Mouse (Mus musculus) cortical plate, adult 2 months (tissue): Measurements from ENCODE around the gene Zwilch. TPM values are rescaled to one million over a fixed set of nuclear protein-coding genes. Genes with fewer than 3 reads are reported as not detected.
A peak's percentile ranks its signal among the peaks of the same experiment; 100 is the strongest.

Source experiments
- H3K27ac ChIP-seq: fragments of 200-500 bp; 2 replicates; pipeline ENCODE4 v1.5.1; 2012; ENCODE audit warnings: low read length, control low read depth, inconsistent platforms; ENCODE audit not compliant: insufficient read depth
- H3K4me1 ChIP-seq: fragments of 200-500 bp; 2 replicates; pipeline ENCODE4 v1.6.1; 2011; ENCODE audit warnings: low read length; ENCODE audit not compliant: control insufficient read depth, insufficient read depth
- H3K4me3 ChIP-seq: fragments of 200-500 bp; 2 replicates; pipeline ENCODE4 v1.5.1; 2011; ENCODE audit warnings: mild to moderate bottlenecking, low read length, control low read depth; ENCODE audit not compliant: insufficient read depth
- CTCF ChIP-seq: fragments of 200-500 bp; IDR thresholded peaks from 2 replicates; pipeline ENCODE4 v1.5.1; 2011; ENCODE audit warnings: mild to moderate bottlenecking, control low read depth, low read length; ENCODE audit not compliant: insufficient read depth; ENCODE audit errors: extremely low read depth
- POLR2A ChIP-seq: fragments of 200-500 bp; IDR thresholded peaks from 2 replicates; pipeline ENCODE4 v1.6.1; 2011; ENCODE audit warnings: mild to moderate bottlenecking, low read length, control low read depth; ENCODE audit not compliant: insufficient read depth; ENCODE audit errors: extremely low read depth
- polyA plus RNA-seq: library from polyadenylated mRNA; depleted of rRNA; stranded (reverse); fragments of >200 nt; gene quantifications from 2 replicates; pipeline ENCODE4 v1.2.3, GENCODE M21; 2012; rRNA removed

Gene Zwilch
- polyA plus RNA-seq, 1 experiment = 5.4 TPM

GRCm38 (mm10) chr9:64087461-64088235, 85.3 kb downstream of the Zwilch start:
- Histone ChIP-seq H3K4me1 (no peaks in the 10 kb centered on the region), H3K27ac (no peak overlapping the region), H3K4me3 (no peak overlapping the region)
- TF ChIP-seq POLR2A (no peak), CTCF (peak; percentile 98)

Other genes with a start within 250 kb of the Zwilch start
- 2.6 and 2.9 TPM in 2 replicates for gene Smad6, start 151.0 kb downstream of the Zwilch start, polyA plus RNA-seq
- 0.25 and 0.36 TPM in 2 replicates for gene Lctl, start 56.0 kb downstream of the Zwilch start, polyA plus RNA-seq
- gene Rpl4, start 271 bp upstream of the Zwilch start, polyA plus RNA-seq = 578 and 595 TPM in 2 replicates
- 33.2 and 34.1 TPM in 2 replicates for gene Snapc5, start 6.2 kb upstream of the Zwilch start, polyA plus RNA-seq
- gene Uchl4, start 62.1 kb upstream of the Zwilch start, polyA plus RNA-seq = 0.08 and 0.28 TPM in 2 replicates
- 172 and 175 TPM in 2 replicates for gene Map2k1, start 80.5 kb upstream of the Zwilch start, polyA plus RNA-seq
- 31.0 and 33.9 TPM in 2 replicates for gene Tipin, start 108.5 kb upstream of the Zwilch start, polyA plus RNA-seq
- 25.4 and 26.2 TPM in 2 replicates for gene Dis3l, start 168.2 kb upstream of the Zwilch start, polyA plus RNA-seq
- 6.0 and 6.2 TPM in 2 replicates for gene Megf11, start 212.5 kb upstream of the Zwilch start, polyA plus RNA-seq